Mouse (Mus musculus) kidney, embryonic 16.5 days (tissue): ENCODE data around the gene Zfp800. TPM values are rescaled to one million over a fixed set of nuclear protein-coding genes. Genes with fewer than 3 reads are reported as not detected.
A peak's percentile ranks its signal among the peaks of the same experiment; 100 is the strongest.

Source experiments
- ATAC-seq: fragments of 200-750 bp; cut with Nextera tagmentation; 2 replicates; pipeline ENCODE4 v1.8.0; 2017; ENCODE audit warnings: moderate TSS enrichment; ENCODE audit not compliant: low FRiP score, low TSS enrichment
- H3K27ac ChIP-seq: fragments of 300-500 bp; sonication (generic); 2 replicates; pipeline ENCODE4 v1.5.1; 2014; ENCODE audit warnings: low read length
- H3K27me3 ChIP-seq: fragments of 300-500 bp; sonication (generic); 2 replicates; pipeline ENCODE4 v1.6.1; 2014; ENCODE audit warnings: low read length, control low read depth, mixed read lengths; ENCODE audit not compliant: insufficient read depth
- H3K36me3 ChIP-seq: fragments of 300-500 bp; sonication (generic); 2 replicates; pipeline ENCODE4 v1.6.1; 2014; ENCODE audit warnings: low read length, control low read depth, mixed read lengths; ENCODE audit not compliant: insufficient read depth
- H3K4me1 ChIP-seq: fragments of 300-500 bp; sonication (generic); 2 replicates; pipeline ENCODE4 v1.6.1; 2014; ENCODE audit warnings: low read length, control low read depth, mixed read lengths; ENCODE audit not compliant: insufficient read depth
- H3K4me2 ChIP-seq: fragments of 300-500 bp; sonication (generic); replicated peaks from 2 replicates; pipeline ENCODE4 v1.6.1; 2014; ENCODE audit warnings: low read depth, low read length
- H3K4me3 ChIP-seq: fragments of 300-500 bp; sonication (generic); 2 replicates; pipeline ENCODE4 v1.5.1; 2014; ENCODE audit warnings: mild to moderate bottlenecking, low read length
- H3K9ac ChIP-seq: fragments of 300-500 bp; sonication (generic); replicated peaks from 2 replicates; pipeline ENCODE4 v1.6.1; 2014; ENCODE audit warnings: low read length
- H3K9me3 ChIP-seq: fragments of 300-500 bp; sonication (generic); 2 replicates; pipeline ENCODE4 v1.6.1; 2016; ENCODE audit warnings: low read length, control low read depth
- WGBS: fragments of 180-500 bp; shearing (Covaris S2); extraction: QIAGEN DNeasy Blood & Tissue Kit; methylation state at CpG from one replicate; pipeline ENCODE4 v1.1.7; 2014; 5-methylcytosine and 5-hydroxymethylcytosine counted together
- polyA plus RNA-seq: library from polyadenylated mRNA; unstranded; fragments of >200 nt; fragmentation: Nextera tagmentation; extraction: Ambion mirVana; gene quantifications from 2 replicates; pipeline ENCODE4 v1.2.1, GENCODE M21; 2015

The Zfp800 gene
- polyA plus RNA-seq, 1 experiment from 2014 or later, result 13.5 TPM

DNA sequence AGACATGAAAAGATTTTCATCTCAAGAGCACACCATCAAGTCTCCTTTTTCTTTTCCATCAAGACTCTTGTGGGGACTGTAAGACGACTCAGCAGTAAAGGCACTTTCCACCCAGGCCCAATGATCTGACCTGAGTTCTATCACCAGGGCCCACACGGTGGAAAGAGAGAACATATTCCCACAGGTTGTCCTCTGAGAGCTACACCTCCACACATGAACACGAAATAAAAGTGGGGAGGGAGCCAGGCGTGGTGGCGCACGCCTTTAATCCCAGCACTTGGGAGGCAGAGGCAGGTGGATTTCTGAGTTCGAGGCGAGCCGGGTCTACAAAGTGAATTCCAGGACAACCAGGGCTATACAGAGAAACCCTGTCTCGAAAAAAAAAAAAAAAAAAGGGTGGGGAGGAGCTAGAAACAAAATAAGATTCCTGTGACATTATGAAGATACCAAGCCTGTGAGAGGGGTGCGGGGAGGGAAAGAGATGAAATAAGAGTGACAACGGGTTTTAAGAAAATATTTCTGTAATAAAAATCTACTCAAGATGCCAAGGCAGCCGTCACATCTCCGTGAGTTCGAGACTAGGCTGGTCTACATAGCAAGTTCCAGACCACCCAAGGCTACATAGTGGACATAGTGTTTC lies 25.0 kb upstream of the Zfp800 start:
- H3K36me3 ChIP-seq, result peaks cover 32% of the 10 kb centered on the region
- peak overlapping the region; percentile 94 for H3K9ac ChIP-seq
- peak overlapping the region; percentile 44; the same call in 1 of the 2 replicates for H3K4me2 ChIP-seq
- whole genome bisulfite sequencing, result 70% methylated on average over 15 of the region's 15 CpGs
- peaks cover 43% of the 10 kb centered on the region for H3K4me1 ChIP-seq
- H3K4me3 ChIP-seq, result peak overlapping the region; percentile 89
- H3K9me3 ChIP-seq, result no peaks in the 10 kb centered on the region
- H3K27ac ChIP-seq, result peak overlapping the region; percentile 74
- no peaks in the 10 kb centered on the region for H3K27me3 ChIP-seq
- no peak for ATAC-seq

DNA sequence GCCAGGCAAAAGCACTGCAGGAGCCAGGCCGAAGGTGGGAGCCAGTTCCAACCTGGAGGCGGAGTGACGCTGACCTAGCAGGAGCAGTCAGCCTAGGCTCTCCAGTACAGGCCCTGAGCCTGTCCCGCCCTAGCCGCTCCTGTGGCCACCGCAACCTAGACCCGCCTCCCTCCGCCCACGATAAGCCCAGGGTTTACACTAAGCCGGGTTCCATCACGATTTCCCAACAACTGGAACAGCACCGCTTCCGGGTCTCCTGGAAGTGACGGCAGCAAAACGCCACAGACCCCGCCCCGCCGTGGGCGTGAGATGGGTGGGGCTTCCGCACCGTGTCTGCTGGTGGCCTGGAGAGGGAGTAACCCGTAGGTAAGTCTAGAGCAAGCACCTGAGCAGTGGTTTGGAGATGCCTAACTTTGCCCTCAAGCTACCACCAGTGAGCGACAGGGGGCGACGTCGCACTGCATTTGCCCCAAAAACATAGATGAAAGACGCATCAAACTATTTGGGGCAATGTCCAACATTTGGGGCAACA lies 23.7 kb upstream of the Zfp800 start:
- Histone ChIP-seq H3K4me3 (peak overlapping the region; percentile 69), H3K36me3 (peaks cover 36% of the 10 kb centered on the region), H3K27me3 (no peaks in the 10 kb centered on the region), H3K9ac (peak overlapping the region; percentile 80), H3K9me3 (no peaks in the 10 kb centered on the region), H3K4me2 (peak overlapping the region; percentile 67), H3K4me1 (peaks cover 53% of the 10 kb centered on the region), H3K27ac (peak overlapping the region; percentile 53)
- peak; percentile 91 for ATAC-seq
- under 1% methylated on average over 27 of the region's 27 CpGs for WGBS

DNA sequence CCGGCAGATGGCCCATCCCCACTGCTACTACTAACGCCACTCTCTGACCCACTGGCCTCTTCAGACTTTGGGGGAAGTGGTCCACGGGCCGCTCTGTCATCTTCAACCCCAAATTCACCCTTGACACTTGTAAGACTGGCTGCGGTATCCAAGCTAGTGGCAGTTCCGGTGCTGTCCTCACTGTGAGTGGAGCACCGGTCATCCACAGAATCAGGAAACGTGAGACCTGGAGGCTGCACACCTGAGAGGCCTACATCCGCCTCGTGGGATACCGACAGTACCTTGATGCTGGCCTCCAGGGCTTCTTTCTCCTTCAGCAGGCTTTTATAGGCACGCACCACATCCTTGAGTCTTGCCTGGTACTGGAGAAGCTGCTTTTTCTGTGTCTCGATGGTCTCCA lies 23.1 kb upstream of the Zfp800 start:
- H3K4me1 ChIP-seq, result peaks cover 53% of the 10 kb centered on the region
- no peaks in the 10 kb centered on the region for H3K9me3 ChIP-seq
- H3K27ac ChIP-seq, result no peak overlapping the region; the same call in 1 of the 2 replicates
- H3K36me3 ChIP-seq, result peaks cover 33% of the 10 kb centered on the region
- H3K9ac ChIP-seq, result peak overlapping the region; percentile 80
- no peaks in the 10 kb centered on the region for H3K27me3 ChIP-seq
- peak overlapping the region; percentile 67 for H3K4me2 ChIP-seq
- 21% methylated on average over 13 of the region's 13 CpGs for WGBS
- no peak for ATAC-seq
- H3K4me3 ChIP-seq, result peak overlapping the region; percentile 69

DNA sequence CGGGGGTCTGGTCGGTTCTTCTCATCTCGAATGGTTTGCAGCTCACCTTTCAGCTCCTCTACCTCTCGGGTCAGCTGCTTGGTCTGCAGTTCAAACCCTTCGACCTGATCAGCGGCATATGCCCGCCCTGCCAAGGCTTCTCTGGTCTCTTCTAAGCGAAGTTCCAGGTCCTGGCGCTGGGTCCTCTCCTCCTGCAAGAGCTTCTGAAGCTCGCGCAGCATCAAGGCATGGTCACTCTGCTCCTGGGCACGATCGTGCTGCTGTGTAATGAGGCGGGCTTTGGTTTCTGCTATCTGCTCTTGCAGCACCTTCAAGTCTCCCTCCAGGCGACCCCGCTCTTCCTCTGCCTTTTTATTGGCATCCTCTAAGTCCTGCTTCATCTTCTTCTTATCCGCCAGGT lies 22.6 kb upstream of the Zfp800 start:
- H3K4me2 ChIP-seq, result peak overlapping the region; percentile 67
- H3K9ac ChIP-seq, result peak overlapping the region; percentile 80; the same call in 1 of the 2 replicates
- H3K27me3 ChIP-seq, result no peaks in the 10 kb centered on the region
- peaks cover 33% of the 10 kb centered on the region for H3K36me3 ChIP-seq
- no peak overlapping the region for H3K27ac ChIP-seq
- no peak for ATAC-seq
- peaks cover 53% of the 10 kb centered on the region for H3K4me1 ChIP-seq
- WGBS, result 73% methylated on average over 17 of the region's 17 CpGs
- peak overlapping the region; percentile 69 for H3K4me3 ChIP-seq
- H3K9me3 ChIP-seq, result no peaks in the 10 kb centered on the region

DNA sequence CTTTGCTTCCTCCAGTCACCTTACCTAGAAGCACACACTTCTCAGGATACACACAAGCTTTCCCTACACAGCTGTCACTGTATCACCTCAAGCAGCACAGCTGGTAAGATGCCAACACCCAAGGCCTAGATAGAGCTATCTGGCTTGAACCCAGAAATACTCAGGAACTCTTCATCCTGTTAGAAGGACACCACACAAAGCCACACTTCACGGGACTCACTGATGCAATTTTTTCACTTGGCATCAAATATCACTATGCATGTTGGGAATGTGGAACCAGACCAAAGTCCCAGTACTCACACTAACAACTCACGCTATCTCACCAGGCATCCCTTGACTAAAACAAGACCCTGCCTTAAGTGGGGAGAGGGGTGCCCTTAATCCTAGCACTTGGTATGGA lies 21.9 kb upstream of the Zfp800 start:
- H3K9me3 ChIP-seq, result no peaks in the 10 kb centered on the region
- WGBS, result 61% methylated on average over 2 of the region's 2 CpGs
- no peak overlapping the region for H3K27ac ChIP-seq
- peak overlapping the region; percentile 19; the same call in 1 of the 2 replicates for H3K4me2 ChIP-seq
- H3K4me1 ChIP-seq, result peaks cover 49% of the 10 kb centered on the region
- H3K27me3 ChIP-seq, result no peaks in the 10 kb centered on the region
- no peak for ATAC-seq
- H3K9ac ChIP-seq, result no peak overlapping the region
- no peak overlapping the region for H3K4me3 ChIP-seq
- peaks cover 33% of the 10 kb centered on the region for H3K36me3 ChIP-seq

DNA sequence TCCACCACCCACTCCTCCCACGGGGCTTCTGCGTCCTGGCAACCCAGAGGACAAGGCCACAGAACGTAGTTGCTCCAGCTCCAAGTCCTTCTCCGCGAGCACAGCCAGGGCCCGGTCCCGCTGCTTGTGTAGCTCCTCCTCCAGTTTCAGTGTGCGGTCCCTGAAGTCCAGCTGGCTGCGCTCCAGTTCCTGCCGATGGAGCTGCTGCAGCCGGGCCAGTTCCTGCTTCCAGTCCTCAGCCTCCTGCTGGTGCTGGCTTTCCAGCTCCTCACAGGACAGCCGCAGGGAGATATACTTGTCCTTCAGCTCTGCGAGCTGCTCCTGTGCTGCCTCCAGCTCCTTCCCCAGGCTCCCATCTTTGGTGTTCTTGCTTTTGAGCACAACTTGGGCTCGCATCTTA lies 20.6 kb upstream of the Zfp800 start:
- ATAC-seq, result peak; percentile 11; the same call in 1 of the 2 replicates
- no peaks in the 10 kb centered on the region for H3K9me3 ChIP-seq
- 0 out of 2 replicates have a peak overlapping the region, but pooled peaks have one; percentile 30 for H3K27ac ChIP-seq
- peaks cover 33% of the 10 kb centered on the region for H3K36me3 ChIP-seq
- no peaks in the 10 kb centered on the region for H3K27me3 ChIP-seq
- H3K4me2 ChIP-seq, result peak overlapping the region; percentile 17
- H3K4me1 ChIP-seq, result peaks cover 44% of the 10 kb centered on the region
- H3K9ac ChIP-seq, result no peak overlapping the region
- no peak overlapping the region for H3K4me3 ChIP-seq
- WGBS, result 63% methylated on average over 14 of the region's 14 CpGs

DNA sequence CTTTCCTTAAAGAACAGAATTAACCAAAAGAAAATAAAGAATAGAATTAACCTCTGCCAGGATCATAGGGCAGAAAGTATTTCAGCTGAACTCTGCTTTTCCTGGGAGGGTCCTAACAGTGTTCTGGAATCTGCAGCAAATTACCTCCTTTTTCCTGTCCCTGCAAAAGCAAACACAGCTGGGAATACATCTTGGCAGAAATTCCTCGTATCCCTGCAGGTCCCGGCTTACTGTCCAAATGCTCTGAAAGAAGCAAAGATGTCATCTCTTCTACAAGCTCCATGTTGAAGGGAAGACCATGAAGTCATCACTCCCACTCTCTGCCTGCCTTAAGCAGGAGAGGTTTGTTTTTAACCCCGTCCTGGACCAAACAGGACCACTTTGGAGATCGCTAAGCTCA lies 19.2 kb upstream of the Zfp800 start:
- ATAC-seq, result no peak
- H3K4me3 ChIP-seq, result no peak overlapping the region
- no peaks in the 10 kb centered on the region for H3K27me3 ChIP-seq
- 49% methylated on average over 4 of the region's 4 CpGs for WGBS
- H3K36me3 ChIP-seq, result peaks cover 33% of the 10 kb centered on the region
- H3K9ac ChIP-seq, result no peak overlapping the region
- H3K27ac ChIP-seq, result no peak overlapping the region
- H3K9me3 ChIP-seq, result no peaks in the 10 kb centered on the region
- peaks cover 37% of the 10 kb centered on the region for H3K4me1 ChIP-seq
- 0 out of 2 replicates have a peak overlapping the region, but pooled peaks have one; percentile 5 for H3K4me2 ChIP-seq

DNA sequence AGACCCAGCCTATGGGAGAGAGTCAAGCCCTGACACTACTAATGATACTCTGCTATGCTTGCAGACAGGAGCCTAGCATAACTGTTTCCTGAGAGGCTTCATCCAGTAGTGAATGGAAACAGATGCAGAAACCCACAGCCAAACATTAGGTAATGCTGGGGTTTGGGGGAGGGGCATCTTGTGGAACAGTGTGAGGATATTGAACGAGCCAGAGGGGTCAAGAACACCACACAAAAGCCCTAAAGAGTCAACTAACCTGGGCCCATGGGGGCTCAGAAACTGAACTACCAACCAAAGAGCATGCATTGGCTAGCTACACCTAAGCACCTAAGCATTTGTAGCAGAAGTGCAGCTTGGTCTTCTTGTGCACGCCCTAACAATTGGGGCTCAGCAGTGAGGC lies 13.4 kb upstream of the Zfp800 start:
- Histone ChIP-seq H3K4me1 (no peaks in the 10 kb centered on the region), H3K36me3 (peaks cover 11% of the 10 kb centered on the region), H3K27me3 (no peaks in the 10 kb centered on the region), H3K4me2 (no peak overlapping the region), H3K9me3 (no peaks in the 10 kb centered on the region), H3K27ac (no peak overlapping the region), H3K9ac (no peak overlapping the region), H3K4me3 (no peak overlapping the region)
- 78% methylated on average over 2 of the region's 2 CpGs for WGBS
- ATAC-seq, result no peak

DNA sequence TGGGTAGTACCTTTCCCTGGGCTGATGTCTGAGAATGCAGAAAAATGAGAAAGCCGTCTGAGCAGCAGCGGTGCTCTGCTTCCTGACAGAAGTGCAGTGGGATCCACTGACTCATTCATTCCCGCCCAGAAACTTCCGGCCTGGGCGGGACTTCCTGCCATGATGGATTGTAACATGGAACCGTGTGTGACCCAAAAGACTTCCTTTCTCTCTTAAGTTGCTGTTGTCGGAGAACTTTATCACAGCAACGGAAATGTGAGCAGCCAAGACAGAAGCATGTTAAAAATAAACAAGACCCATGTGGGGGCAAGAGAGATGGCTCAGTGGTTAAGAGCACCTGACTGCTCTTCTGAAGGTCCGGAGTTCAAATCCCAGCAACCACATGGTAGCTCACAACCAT lies 12.2 kb upstream of the Zfp800 start:
- 75% methylated on average over 9 of the region's 9 CpGs for WGBS
- Histone ChIP-seq H3K9me3 (no peaks in the 10 kb centered on the region), H3K27me3 (no peaks in the 10 kb centered on the region), H3K9ac (no peak overlapping the region), H3K27ac (no peak overlapping the region), H3K4me3 (no peak overlapping the region), H3K4me1 (no peaks in the 10 kb centered on the region), H3K4me2 (no peak overlapping the region), H3K36me3 (peaks cover under 1% of the 10 kb centered on the region; the same call in 1 of the 2 replicates)
- ATAC-seq, result no peak

DNA sequence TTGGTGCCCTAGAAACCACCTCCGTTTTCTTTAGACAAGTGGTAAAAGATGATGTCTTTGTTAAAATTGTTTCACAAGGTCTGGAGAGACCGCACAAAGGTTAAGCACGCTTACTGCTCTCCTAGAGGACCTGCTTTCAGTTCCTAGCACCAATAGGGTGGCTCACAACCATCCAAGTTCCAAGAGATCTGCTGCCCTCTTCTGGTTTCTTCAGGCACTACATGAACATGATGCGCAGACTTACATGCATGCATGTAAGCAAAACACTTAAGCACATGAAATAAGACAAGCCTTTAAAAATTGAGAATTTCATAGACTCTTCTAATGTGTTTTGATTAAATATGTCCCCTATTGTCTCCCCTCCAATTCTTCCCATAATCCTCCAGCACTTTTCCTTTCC lies 2.0 kb upstream of the Zfp800 start:
- WGBS, result 92% methylated on average over 4 of the region's 4 CpGs
- Histone ChIP-seq H3K27ac (no peak overlapping the region), H3K4me2 (no peak overlapping the region), H3K27me3 (peaks cover 31% of the 10 kb centered on the region), H3K36me3 (no peaks in the 10 kb centered on the region), H3K9me3 (peaks cover 14% of the 10 kb centered on the region), H3K4me1 (peaks cover 5% of the 10 kb centered on the region), H3K4me3 (no peak overlapping the region), H3K9ac (no peak overlapping the region)
- ATAC-seq, result no peak
